8 mouse cellular contexts compared by ENCODE assay signal in the genomic region with DNA sequence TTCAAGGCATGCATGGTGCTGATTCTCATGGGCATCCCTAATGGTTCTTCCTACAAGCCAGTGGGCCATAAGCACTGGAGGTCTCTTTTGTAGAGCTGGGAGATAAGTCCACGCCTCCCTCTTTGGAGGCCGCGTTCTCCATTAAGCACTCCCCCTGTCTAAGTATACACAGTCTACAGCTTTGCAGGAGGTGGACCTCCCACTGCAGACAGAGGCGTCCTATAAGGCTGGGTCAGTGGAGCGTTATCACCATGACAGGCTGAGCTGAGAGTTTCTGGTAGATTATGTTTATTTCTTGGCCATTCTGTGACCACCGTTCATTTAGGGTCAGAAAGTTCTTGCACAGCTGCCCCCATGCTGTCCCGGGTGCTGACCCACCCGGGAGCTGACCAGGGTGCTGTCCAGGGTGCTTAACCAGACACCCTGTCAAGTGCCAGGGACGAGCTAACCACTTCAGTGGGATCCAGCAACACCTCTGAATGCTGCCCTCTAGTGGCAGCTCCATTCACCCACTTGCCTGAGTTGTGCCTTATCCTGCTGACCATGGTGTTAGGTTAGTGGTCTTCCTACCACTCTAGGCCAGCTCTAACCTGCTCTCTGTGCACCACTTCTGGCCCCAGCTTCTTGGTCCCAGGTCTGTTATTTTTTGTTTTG.
A peak's percentile ranks its signal among the peaks of the same experiment; 100 is the strongest.
DNase-seq lines count a peak whose midpoint lies in the region; ATAC-seq lines count a peak whose summit lies in the region.

No protein-coding gene starts in this region.

- no peak overlapping the region for H3K27ac ChIP-seq in midbrain, embryonic 10.5 days (replicated peaks)
- H3K27ac ChIP-seq in midbrain, embryonic 15.5 days: no peak overlapping the region
- no peak overlapping the region for H3K27ac ChIP-seq in embryonic facial prominence, embryonic 12.5 days
- no peak overlapping the region for H3K27ac ChIP-seq in heart, embryonic 10.5 days
- no peak overlapping the region for H3K27ac ChIP-seq in kidney, embryonic 15.5 days
- H3K27ac ChIP-seq in limb, embryonic 13.5 days: no peak overlapping the region

- peaks cover 4% of the 10 kb centered on the region; the same call in 1 of the 2 replicates for H3K27me3 ChIP-seq in midbrain, embryonic 10.5 days (ENCODE audit: low read depth, poor library complexity, severe bottlenecking)
- H3K27me3 ChIP-seq in midbrain, embryonic 15.5 days (replicated peaks): no peaks in the 10 kb centered on the region
- H3K27me3 ChIP-seq in embryonic facial prominence, embryonic 12.5 days: peaks cover 7% of the 10 kb centered on the region; the same call in 1 of the 2 replicates
- H3K27me3 ChIP-seq in heart, embryonic 10.5 days (ENCODE audit: insufficient read depth, poor library complexity, severe bottlenecking): 0 out of 2 replicates have a peak, but pooled peaks cover 3% of the 10 kb centered on the region
- no peaks in the 10 kb centered on the region for H3K27me3 ChIP-seq in kidney, embryonic 15.5 days
- peaks cover 6% of the 10 kb centered on the region; the same call in 1 of the 2 replicates for H3K27me3 ChIP-seq in limb, embryonic 13.5 days

- ATAC-seq in midbrain, embryonic 15.5 days (replicated peaks): no peak
- peak; percentile 60 for ATAC-seq in embryonic facial prominence, embryonic 12.5 days (ENCODE audit: insufficient number of reproducible peaks, insufficient read depth, low FRiP score, low TSS enrichment)
- peak; percentile 90 for ATAC-seq in kidney, embryonic 15.5 days (replicated peaks; ENCODE audit: low FRiP score)
- peak; percentile 83; the same call in 1 of the 2 replicates for ATAC-seq in limb, embryonic 13.5 days (ENCODE audit: low FRiP score, low read depth)

- no peaks in the 10 kb centered on the region for H3K9me3 ChIP-seq in midbrain, embryonic 10.5 days (replicated peaks)
- no peaks in the 10 kb centered on the region for H3K9me3 ChIP-seq in midbrain, embryonic 15.5 days
- no peaks in the 10 kb centered on the region for H3K9me3 ChIP-seq in embryonic facial prominence, embryonic 12.5 days
- no peaks in the 10 kb centered on the region for H3K9me3 ChIP-seq in heart, embryonic 10.5 days
- no peaks in the 10 kb centered on the region for H3K9me3 ChIP-seq in kidney, embryonic 15.5 days (replicated peaks)
- no peaks in the 10 kb centered on the region for H3K9me3 ChIP-seq in limb, embryonic 13.5 days

- no peak overlapping the region for H3K9ac ChIP-seq in midbrain, embryonic 15.5 days
- no peak overlapping the region for H3K9ac ChIP-seq in embryonic facial prominence, embryonic 12.5 days
- H3K9ac ChIP-seq in kidney, embryonic 15.5 days: no peak overlapping the region
- no peak overlapping the region for H3K9ac ChIP-seq in limb, embryonic 13.5 days

- peaks cover 15% of the 10 kb centered on the region for H3K4me1 ChIP-seq in midbrain, embryonic 10.5 days
- H3K4me1 ChIP-seq in midbrain, embryonic 15.5 days: peaks cover 10% of the 10 kb centered on the region; the same call in 1 of the 2 replicates
- no peaks in the 10 kb centered on the region for H3K4me1 ChIP-seq in embryonic facial prominence, embryonic 12.5 days
- H3K4me1 ChIP-seq in heart, embryonic 10.5 days: no peaks in the 10 kb centered on the region
- no peaks in the 10 kb centered on the region for H3K4me1 ChIP-seq in kidney, embryonic 15.5 days
- no peaks in the 10 kb centered on the region for H3K4me1 ChIP-seq in limb, embryonic 13.5 days

- no peaks in the 10 kb centered on the region for H3K36me3 ChIP-seq in midbrain, embryonic 10.5 days
- H3K36me3 ChIP-seq in midbrain, embryonic 15.5 days (replicated peaks): no peaks in the 10 kb centered on the region
- no peaks in the 10 kb centered on the region for H3K36me3 ChIP-seq in embryonic facial prominence, embryonic 12.5 days
- no peaks in the 10 kb centered on the region for H3K36me3 ChIP-seq in heart, embryonic 10.5 days
- no peaks in the 10 kb centered on the region for H3K36me3 ChIP-seq in kidney, embryonic 15.5 days
- no peaks in the 10 kb centered on the region for H3K36me3 ChIP-seq in limb, embryonic 13.5 days

- no peak overlapping the region for H3K4me2 ChIP-seq in midbrain, embryonic 15.5 days
- H3K4me2 ChIP-seq in embryonic facial prominence, embryonic 12.5 days (replicated peaks): no peak overlapping the region
- no peak overlapping the region for H3K4me2 ChIP-seq in kidney, embryonic 15.5 days
- no peak overlapping the region for H3K4me2 ChIP-seq in limb, embryonic 13.5 days (replicated peaks)

- no peak overlapping the region for H3K4me3 ChIP-seq in midbrain, embryonic 10.5 days
- H3K4me3 ChIP-seq in midbrain, embryonic 15.5 days: no peak overlapping the region
- no peak overlapping the region for H3K4me3 ChIP-seq in embryonic facial prominence, embryonic 12.5 days
- no peak overlapping the region for H3K4me3 ChIP-seq in heart, embryonic 10.5 days
- H3K4me3 ChIP-seq in kidney, embryonic 15.5 days (replicated peaks): no peak overlapping the region
- H3K4me3 ChIP-seq in limb, embryonic 13.5 days: no peak overlapping the region

- peak; percentile 83 for DNase-seq in midbrain, embryonic 10.5 days (ENCODE audit: low spot score)
- DNase-seq in heart, embryonic 10.5 days (ENCODE audit: low spot score): peak; percentile 92
- peak; percentile 5 for DNase-seq in naive thymus-derived CD4-positive, alpha-beta T cell, adult 2 months (ENCODE audit: low read depth)
- DNase-seq in telencephalon, adult 2 months (ENCODE audit: low read depth, low spot score): peak; percentile 36

- 38% methylated on average over 9 of the region's 9 CpGs for WGBS in midbrain, embryonic 10.5 days
- WGBS in midbrain, embryonic 15.5 days: 42% methylated on average over 9 of the region's 9 CpGs
- 39% methylated on average over 9 of the region's 9 CpGs for WGBS in embryonic facial prominence, embryonic 12.5 days
- 33% methylated on average over 9 of the region's 9 CpGs for WGBS in heart, embryonic 10.5 days
- WGBS in kidney, embryonic 15.5 days: 28% methylated on average over 9 of the region's 9 CpGs
- 48% methylated on average over 9 of the region's 9 CpGs for WGBS in limb, embryonic 13.5 days

Comparison
In these comparisons a context has a peak if more than half of its experiments do, and no peak if none do; other contexts are left out.
1. DNase-seq: peak in every context shown above with its lines; median percentile 92 in heart, embryonic 10.5 days; 83 in midbrain, embryonic 10.5 days; 36 in telencephalon, adult 2 months; 5 in naive thymus-derived CD4-positive, alpha-beta T cell, adult 2 months.